Mouse (Mus musculus) layer of hippocampus, adult 11-12 months (tissue): ENCODE measurements around the gene Ip6k1.

Experiments used
- DNase-seq: peaks from one replicate; pipeline ENCODE4 v3.0.0; 2022; ENCODE audit warnings: low spot score

The Ip6k1 gene

DNA sequence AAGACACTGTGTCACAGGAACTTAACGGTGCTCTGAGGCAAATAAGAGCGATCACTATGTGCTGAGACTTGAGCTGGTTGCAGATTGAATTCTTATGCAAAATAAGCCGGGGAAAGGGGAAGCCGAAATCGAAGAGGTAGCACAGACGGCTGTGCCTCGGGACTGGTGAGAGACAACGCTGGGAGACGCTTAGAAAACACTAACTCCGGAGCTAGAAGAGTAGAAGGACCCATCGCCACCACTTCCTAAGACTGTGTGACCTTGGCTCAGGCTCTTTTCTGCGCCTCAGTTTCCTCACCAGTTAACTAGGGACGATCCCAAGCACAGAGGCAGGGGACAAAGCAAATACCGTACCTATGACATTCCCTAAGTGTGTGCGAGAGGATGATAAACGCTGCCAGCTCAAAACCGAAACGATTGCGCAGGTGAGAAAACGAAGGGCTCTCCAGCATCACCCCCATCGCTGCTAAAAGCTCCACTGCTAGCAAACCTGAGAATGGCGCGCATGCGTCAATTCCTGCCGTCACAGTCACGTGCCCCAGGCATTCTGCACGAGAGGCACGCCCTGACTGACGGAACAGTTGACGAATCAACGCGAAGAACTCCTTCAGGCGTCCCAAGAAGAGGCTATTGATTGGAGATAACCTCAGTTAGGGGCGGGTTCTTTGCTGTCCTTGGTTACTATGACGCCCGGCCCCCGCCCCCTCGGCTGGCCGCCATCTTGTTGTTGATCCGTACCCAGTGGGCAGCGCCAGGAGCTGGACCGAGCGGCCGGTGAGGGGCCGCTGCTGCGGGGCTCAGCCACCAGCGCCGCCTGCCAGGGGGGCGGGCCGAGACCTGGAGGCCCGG lies at the start of gene Ip6k1:
TSS of gene Ip6k1 (plus strand) at position 580 of the 849 bp plus-strand sequence.
- peak; percentile 100 for DNase-seq

DNA sequence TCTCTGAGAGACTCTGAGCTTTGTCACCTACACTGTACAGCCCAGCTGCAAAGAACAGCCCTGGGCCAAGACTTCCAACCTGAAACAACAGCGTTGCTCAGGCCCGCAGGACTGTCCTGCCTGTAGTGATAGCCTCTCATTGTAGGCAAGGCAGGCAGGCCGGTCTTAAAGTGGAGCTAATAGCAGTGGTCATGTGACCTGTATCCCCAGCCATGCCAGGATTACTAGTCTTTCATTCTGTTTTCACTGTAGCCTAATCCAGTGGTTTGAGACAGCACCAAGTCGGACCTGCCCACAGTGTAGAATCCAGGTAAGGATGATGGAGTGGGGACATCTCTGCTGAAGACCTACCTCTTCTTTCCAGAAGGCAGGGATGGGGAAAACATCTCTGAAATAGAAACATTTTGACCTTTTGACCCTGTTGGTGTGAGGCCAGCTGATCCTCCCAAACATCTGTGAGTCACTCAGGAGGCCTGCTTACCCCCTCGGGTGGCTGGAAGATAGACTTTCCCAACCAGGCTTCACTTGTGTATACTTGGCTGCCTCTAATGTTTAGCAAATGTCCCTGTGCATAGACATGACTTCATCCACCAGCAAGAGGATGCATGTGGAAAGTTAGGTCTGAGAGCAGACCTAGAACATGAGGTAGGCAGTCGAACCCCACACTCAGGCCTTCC lies 46.5 kb upstream of the Ip6k1 start:
- no peak for DNase-seq

DNA sequence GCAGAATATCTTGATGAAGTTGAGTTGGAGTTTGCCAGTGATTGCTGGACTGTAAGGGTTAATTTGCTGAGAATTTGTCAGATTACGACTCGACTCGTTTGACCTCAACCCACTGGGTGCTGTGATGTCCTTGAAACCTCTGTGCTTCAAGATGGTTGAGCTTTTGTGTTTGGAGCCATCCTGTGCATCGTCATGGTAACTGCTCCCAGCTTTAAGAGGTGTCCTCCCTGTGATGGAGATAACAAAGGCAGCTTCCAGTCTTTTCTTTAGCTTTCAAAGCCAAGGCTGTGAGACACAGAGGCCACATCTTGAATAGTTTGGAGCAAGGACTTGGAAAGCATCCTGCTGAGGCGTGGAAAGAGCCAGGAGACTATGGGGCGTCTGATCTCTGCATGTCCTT lies 45.2 kb upstream of the Ip6k1 start:
- DNase-seq = no peak

DNA sequence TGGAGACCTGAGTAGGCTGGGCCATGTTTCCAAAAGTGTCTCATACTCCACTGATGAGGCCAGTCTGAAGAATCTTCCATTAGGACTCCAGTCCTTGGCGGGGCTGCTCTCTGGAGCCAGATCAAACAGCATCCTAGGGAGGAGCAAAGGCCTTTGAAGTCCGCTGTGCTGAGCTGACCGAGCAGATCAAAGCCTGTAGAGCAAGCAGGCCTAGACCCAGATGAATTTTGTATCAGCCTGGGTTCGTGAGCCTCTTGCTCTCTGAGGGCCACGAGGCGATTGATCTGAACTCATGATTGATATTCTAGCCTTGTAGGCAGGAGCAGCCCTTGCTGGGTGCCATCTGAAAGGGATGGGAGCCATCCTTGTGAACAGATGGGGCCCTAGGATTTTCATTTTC lies 42.4 kb upstream of the Ip6k1 start:
- no peak for DNase-seq

DNA sequence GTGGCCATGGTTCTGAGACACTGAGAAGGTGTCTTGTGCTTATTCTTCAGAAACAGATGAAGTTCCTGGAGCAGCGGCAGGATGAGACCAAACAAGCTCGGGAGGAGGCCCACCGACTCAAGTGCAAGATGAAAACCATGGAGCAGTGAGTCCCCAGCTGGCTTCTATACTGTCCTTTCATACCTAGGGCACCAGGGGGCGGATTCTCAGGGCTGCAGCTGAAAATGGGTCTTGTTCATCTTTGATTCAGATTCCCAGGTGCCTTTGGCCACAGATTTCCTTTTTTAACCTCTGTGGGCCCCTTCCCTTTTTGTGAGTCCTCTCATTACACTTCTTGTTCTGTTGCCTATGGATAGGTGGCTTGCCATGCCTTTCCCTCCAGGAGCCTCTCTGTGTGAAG lies 41.4 kb upstream of the Ip6k1 start:
- no peak for DNase-seq

DNA sequence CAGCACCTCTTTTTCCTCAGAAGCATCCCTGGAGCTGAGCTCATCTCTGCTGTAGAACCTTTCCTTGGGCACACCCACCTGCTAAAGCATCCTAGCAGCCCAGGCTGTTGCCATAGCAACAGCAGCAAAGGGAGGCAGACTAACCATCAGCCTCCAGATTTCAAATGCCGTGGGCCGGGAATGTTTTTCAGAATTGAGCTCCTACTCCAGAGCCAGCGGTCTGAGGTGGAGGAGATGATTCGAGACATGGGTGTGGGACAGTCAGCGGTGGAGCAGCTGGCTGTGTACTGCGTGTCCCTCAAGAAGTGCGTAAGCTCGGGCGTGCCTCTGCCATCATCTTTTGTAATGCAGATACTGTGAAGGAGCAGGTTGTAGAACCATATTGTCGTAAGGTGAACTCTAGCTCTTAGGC lies 40.9 kb upstream of the Ip6k1 start:
- DNase-seq = peak; percentile 85

DNA sequence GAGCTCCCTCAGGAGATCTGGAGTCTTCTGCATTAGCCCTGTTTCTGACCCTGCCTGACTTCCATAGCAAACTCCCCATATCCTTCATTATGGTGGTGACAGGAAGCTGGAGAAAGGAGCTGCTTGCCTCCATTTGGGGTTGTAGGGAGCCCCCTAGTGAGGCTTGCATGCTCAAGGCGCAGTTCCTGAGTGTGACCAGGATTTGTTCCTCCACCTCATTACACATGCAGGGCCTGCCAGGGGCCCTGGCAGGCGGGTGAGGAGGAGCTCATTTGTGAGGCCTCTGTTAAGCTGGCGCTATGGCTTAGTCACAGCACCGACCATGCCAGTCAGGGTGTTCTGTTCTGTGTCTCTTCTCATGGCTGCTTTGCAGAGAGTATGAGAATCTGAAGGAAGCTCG lies 40.4 kb upstream of the Ip6k1 start:
- peak; percentile 80 for DNase-seq

DNA sequence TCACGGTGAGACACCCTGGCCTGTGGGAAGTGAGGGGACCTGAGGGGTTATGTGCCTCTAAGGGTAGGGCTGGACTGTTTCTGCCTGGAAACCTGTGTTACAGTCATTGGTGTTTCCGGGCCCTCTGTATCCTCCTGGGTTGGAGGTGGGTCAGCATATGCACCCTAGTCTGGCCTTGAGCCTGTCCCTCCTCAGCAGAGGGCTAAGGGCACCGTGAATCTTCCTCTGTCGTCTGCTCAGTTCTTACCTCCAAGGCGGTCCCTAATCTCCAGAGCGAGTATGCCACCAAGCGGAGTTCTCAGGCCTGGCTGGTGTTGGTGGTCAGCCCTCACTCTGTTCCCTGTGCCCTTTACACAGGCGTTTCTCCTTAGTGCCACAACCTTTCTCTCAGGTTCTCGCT lies 39.4 kb upstream of the Ip6k1 start:
- DNase-seq = no peak

DNA sequence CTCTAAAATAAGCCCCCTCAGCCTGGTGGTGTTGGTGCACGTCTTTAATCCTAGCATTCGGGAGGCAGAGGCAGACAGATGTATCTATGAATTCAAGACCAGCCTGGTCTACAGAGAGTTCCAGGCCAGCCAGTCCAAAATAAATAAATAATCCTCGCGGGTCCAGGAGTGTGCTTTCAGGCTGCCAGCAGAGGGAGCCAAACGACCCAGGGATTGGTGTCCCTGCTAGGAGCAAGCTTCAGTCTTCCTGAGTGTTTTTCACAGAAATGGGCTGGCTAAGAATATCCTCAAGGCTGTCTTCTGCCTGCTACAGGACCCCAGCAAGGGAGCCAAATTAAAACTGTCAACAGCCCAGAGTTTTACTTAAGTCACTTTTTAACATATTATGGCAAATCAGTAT lies 38.6 kb upstream of the Ip6k1 start:
- DNase-seq = peak; percentile 84

DNA sequence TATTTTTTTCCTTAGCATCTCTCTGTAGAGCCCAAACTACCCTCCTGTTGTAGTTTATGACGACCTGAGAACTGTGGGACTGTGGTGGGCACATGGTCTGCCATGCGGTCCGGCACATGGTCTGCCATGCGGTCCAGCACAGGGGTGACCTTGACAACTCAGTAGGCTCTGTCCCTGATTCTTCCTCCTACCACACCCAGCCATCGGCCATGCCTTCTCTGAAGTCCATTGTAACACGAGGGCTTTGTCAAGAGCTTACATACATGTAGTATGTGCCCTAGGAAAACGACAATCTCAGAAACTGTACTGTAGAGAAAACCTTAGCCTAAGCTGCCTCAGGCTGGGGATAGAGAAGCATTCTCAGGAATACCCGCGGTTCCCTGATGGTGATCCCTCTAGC lies 37.6 kb upstream of the Ip6k1 start:
- DNase-seq = no peak

DNA sequence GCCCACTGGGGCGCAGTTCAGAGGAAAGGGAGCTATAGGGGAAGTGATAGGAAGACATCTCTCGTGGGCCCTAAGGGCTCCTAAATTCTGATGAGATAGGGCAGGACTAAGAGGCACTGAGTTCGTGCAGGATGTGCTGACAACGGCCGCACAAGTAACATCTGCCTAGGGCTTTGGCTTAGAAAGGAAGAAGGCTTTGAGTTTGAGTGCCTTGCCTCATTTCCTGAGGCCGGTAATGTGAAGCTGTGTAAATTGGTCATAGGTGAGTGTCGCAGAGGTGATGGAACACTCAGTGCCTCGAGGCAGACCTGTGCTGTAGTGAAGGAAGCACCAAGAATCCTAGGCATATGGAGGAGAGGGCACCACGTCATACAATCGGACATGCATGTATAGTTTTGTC lies 35.6 kb upstream of the Ip6k1 start:
- no peak for DNase-seq

DNA sequence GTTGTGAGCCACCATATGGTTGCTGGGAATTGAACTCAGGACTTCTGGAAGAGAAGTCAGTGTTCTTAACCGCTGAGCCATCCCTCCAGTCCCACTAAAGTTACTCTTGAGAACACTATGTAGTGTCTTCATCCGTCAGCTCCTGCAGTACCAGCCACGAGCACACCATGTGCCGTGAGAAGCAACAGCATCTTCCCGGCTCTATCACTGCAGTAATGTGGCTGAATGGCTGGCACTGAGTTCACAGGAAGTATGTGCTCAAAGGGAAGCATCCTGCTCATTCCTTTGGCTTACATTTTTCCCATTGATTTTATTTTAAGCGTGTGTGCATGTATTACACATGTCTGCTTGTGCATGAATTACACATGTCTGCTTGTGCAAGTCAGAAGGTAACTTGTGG lies 34.9 kb upstream of the Ip6k1 start:
- DNase-seq = no peak

DNA sequence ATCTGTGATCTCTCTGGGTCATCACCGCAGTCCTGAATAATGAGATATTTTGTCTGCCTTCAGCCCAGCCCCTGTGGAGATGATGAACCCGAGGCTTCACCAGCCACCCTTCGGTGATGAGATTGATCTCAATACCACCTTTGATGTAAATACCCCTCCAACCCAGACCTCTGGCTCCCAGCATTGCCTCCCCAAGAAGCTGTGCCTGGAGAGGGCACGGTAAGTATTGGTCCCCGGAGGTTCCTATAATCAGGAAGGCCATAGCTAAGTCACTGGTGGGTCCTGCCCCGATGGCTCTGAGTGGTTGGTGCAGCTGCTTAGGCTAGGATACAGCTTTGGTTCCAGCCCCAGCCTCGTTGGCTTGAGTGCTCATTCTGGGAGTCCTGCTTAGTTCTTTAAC lies 33.8 kb upstream of the Ip6k1 start:
- DNase-seq = no peak

DNA sequence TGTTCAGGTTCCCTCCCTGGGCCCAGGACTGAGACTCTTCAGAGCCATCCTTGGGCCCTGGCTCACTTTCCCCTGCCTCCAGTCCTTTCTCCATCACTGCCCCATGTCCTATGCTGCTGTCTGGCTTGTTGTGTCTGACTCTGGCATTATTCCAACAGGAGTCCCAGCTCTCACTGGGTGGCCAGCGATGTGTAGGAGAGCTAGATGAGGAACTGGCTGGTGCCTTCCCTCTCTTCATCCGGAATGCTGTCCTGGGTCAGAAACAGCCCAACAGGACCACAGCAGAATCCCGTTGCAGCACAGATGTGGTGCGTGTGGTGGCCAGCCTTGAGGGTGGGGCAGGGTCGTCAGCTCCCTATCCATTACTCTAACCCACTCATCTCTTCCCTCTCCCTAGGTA lies 32.0 kb upstream of the Ip6k1 start:
- DNase-seq = no peak

DNA sequence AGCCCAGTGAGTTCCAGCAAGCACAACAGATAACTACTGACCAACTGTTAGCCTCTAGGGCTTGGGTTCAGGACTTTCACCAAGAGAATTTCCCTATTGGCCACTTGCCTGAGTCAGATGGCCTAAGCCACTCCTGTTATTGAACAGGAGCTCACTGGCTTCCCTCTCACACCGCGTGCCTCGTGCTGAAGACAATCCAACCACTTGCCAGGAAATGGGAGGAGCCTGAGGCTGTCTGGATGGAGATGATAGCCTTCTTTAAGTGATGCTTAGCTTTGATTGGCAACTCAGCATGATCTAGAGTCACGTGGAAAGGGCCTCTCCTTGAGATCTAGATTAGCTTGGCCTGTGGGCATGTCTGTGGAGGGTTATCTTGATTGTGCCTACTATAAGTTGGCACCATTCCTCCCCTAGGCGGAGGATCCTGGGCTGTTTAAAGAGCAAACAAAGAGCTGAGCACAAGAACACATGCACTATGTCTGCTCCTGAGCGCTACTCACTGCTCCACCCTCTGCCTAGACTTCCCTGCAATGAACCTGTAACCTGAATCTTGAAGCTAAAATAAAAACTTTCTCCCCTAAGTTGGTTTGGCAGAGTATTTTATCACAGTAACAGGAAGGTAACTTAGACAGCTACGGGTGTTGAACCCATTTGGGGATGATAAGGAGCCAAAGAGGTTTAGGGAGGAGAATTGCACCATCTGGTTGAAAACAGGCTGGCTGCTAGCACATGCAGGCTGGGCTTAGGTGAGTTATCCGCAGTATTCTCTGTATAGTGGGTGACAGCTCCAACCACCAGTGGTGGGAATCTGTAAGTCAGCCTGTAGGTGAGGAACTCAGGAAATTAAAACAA lies 30.4 kb upstream of the Ip6k1 start:
- DNase-seq = no peak

DNA sequence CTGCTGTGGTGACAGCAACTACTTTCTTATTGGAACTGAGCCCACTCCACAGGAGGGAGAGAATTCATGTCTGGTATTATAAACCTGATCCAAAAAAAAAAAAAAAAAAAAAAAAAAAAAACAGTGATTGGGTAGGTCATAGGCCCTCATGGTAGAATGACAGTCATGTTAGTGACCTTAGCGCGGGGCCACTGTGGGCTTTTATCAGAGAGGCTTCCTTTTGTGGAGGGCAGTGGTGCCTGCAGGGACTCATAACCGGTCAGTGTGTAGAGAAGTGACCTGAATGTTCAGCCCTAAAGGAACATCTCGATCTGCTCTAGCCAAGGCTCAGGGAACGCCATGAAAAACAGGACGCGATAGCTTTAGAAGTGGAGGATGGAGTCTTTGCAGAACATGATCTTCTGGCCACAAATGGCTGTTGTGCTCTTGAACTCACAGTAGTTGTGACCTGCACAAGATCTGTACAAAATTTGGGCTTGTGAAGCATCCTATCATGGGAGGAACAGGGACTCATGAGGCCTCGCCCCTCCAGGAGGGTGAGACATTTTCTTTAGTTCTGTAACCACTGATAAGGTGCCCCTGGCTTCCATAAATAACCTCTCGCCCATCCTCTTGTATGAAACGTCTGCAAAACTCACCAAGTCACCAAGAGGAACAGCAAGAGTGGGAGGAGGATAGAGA lies 27.7 kb upstream of the Ip6k1 start:
- DNase-seq = no peak

DNA sequence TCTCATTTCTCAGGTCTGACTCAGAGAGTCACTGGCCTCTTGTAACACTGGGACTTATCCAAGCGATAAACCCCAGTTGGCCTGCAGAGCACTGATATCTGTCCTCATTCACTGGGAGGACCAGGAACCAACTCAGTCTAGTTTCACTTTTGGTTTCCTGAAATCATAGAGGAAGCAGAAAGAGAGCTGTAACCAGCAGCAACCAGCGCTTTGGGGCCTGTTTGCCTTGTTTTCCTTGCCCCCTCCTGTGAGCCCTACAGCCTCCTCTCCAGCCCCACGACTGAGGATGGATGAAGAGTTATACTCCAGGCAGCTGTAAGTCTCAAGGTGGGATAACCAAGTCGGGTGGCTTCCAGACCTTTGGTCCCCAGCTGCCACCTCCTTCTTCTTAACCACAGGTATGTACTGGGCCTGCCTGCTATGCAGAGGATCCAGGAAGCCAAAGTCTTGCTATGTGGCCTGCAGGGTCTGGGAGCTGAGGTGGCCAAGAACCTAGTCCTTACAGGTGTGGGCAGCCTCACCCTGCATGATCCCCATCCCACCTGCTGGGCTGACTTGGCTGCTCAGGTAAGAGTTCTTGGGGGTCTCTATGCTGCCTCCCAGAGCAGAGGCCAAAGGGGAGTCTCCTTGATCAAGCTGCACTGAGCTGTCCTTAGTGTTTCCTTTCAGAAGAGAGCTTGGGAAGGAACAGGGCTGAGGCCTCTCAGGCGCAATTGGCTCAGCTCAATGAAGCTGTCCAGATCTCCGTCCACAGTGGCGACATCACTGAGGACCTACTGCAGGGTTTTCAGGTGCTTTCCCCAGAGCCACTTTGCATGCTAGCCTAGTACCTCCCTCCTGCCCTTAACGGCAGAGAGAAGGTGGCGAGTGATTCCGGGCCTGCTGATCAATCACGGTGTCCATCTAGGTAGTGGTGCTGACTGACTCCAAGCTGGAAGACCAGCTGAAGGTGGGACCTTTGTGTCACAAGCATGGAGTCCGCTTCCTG lies 26.6 kb upstream of the Ip6k1 start, which contains the start of gene Uba7:
TSS of gene Uba7 (plus strand) at position 107 of the 988 bp plus-strand sequence.
- no peak for DNase-seq

DNA sequence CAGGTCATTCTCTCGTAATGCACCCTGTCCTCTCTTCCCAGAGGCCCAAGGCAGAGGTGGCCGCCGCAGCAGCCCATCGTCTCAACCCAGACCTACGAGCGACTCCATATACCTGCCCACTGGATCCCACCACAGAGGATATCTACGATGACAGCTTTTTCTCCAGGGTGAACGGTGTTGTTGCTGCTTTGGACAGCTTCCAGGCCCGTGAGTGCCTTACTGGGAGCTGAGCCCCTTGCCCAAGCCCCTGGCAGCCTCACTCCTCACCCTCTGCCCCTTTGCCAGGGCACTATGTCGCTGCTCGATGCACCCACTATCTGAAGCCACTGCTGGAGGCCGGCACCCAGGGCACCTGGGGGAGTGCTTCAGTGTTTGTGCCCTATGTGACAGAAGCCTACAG lies 23.5 kb upstream of the Ip6k1 start:
- DNase-seq = no peak

DNA sequence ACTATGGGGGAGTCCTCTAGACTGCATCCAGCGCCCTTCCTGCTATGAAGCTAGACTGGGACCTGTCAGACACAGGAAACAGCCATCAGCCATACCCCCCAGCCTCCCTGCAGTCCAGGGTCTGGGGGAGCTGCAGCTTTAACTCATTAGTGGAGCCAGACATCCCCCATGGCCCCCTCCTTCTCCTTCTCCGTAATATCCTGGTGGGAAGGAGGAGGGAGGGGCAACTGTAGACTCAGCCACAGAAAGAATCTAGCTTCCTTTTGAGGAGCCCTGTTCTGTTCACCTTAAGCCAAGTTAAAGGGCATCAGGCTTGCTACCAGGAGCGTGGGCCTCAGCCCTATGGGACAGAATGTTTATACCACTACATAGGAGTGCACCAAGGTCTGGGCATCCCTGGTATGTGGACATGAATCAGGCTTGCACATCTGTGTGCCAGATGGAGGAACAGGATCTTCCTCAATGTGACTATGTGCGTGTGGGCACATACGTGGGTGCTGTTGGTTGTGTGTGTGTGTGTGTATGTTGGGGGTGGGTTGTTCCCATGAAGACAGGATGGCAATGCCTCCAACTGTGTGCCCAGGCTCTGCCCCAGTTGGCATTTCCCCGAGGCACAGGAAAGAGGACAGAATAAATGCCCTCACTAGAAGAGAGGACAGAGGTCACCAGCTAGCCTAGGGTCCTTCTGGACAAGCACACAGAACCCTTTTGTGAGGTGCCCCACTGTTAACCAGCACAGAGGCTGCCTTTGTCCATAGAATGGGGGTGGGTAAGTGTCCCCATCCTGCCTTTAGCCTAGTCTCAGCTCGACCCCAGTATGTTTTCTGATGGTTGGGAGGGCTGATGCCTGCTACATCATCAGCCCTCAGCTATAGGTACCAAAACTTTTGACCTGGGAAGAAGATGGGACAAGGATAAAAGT lies 20.4 kb upstream of the Ip6k1 start:
- DNase-seq = peak; percentile 65
